Mouse (Mus musculus): ENCODE data around the gene Tpp1.
"Not testable (repeated sequence)": the region's sequence is repeated elsewhere in the genome, so short reads cannot be mapped to it uniquely, and the experiment has no call there.

GRCm38 (mm10) chr7:105743246-105743925, 8.6 kb downstream of the Tpp1 start:
- not testable (repeated sequence) for TF ChIP-seq CTCF, POLR2A (IDR thresholded peaks at IDR 0.05; ENCODE audit: insufficient read depth, low read depth, low read length)

Data from olfactory bulb, adult 2 months (tissue).